Mouse (Mus musculus) erythroblast, embryonic 14.5 days (primary cell): Measurements from ENCODE around the gene Kdm4c. TPM values are rescaled to one million over a fixed set of nuclear protein-coding genes. Genes with fewer than 3 reads are reported as not detected.

Experiments used
- H3K27me3 ChIP-seq: 2 replicates; pipeline ENCODE4 v1.6.1; 2012; ENCODE audit warnings: inconsistent platforms; ENCODE audit not compliant: control insufficient read depth
- H3K36me3 ChIP-seq: 2 replicates; pipeline ENCODE4 v1.6.1; 2012; ENCODE audit warnings: mild to moderate bottlenecking, inconsistent platforms; ENCODE audit not compliant: control insufficient read depth
- H3K4me1 ChIP-seq: 2 replicates; pipeline ENCODE4 v1.6.1; 2012; ENCODE audit warnings: inconsistent platforms; ENCODE audit not compliant: control insufficient read depth
- H3K4me3 ChIP-seq: replicated peaks from 2 replicates; pipeline ENCODE3; 2012; ENCODE audit warnings: moderate library complexity, mild to moderate bottlenecking, inconsistent platforms
- H3K9me3 ChIP-seq: 2 replicates; pipeline ENCODE4 v1.6.1; 2012; ENCODE audit warnings: low read length, inconsistent platforms, mixed read lengths; ENCODE audit not compliant: control insufficient read depth
- GATA1 ChIP-seq: IDR thresholded peaks from 2 replicates; pipeline ENCODE4 v1.6.1; 2012; ENCODE audit warnings: low read length, inconsistent platforms, mixed read lengths
- TAL1 ChIP-seq: IDR thresholded peaks from 3 replicates; pipeline ENCODE4 v1.6.1; 2012; ENCODE audit warnings: low read length, inconsistent platforms, mixed read lengths
- polyA plus RNA-seq: library from polyadenylated mRNA; stranded (reverse); fragments of >175 nt; gene quantifications from 2 replicates; pipeline ENCODE4 v1.2.3, GENCODE M21; 2012

Gene Kdm4c
- polyA plus RNA-seq, 1 experiment, result 0.02 TPM

DNA sequence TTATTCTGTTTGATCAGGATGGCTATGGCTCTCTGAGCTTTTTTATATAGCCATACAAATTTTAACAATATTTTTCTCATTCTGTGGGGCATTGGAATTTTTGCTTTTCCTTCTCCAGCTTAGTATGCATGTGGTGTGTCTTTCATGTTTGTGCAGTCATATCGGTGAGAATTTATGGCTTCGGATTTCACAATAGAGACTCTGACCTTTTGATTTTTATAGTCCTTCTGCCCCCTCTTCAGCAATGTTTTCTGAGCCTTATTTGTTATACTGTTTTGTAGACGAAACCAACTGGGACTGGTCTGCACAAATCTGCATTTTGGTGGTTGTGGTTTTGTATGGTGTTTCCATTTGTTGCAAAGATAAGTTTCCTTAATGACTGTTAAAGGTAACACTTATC is 45.6 kb downstream of the Kdm4c start:
- Histone ChIP-seq H3K4me1 (no peaks in the 10 kb centered on the region), H3K9me3 (no peaks in the 10 kb centered on the region), H3K36me3 (peaks cover 3% of the 10 kb centered on the region), H3K4me3 (no peak overlapping the region), H3K27me3 (no peaks in the 10 kb centered on the region)
- TF ChIP-seq GATA1, result no peak

DNA sequence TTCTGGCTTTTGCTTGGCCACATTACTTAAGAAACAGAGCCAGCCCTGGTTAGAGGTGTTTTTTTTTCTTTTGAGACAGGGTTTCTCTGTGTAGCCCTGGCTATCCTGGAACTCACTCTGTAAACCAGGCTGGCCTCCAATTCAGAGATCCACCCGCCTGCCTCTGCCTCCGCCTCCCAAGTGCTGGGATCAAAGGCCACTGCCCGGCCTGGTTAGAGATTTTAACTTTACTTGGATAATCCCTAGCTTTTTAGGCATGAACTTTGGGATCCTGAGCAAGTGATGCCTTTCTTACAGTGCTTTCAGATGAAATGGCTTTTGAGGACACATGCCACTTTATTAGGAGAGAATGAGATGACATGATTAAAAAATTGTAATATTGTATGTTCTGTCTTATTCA is 52.4 kb downstream of the Kdm4c start:
- H3K27me3 ChIP-seq, result no peaks in the 10 kb centered on the region
- no peaks in the 10 kb centered on the region for H3K9me3 ChIP-seq
- peaks cover 4% of the 10 kb centered on the region for H3K4me1 ChIP-seq
- no peak overlapping the region for H3K4me3 ChIP-seq
- TF ChIP-seq GATA1 (no peak), TAL1 (no peak)
- H3K36me3 ChIP-seq, result peaks cover 5% of the 10 kb centered on the region

DNA sequence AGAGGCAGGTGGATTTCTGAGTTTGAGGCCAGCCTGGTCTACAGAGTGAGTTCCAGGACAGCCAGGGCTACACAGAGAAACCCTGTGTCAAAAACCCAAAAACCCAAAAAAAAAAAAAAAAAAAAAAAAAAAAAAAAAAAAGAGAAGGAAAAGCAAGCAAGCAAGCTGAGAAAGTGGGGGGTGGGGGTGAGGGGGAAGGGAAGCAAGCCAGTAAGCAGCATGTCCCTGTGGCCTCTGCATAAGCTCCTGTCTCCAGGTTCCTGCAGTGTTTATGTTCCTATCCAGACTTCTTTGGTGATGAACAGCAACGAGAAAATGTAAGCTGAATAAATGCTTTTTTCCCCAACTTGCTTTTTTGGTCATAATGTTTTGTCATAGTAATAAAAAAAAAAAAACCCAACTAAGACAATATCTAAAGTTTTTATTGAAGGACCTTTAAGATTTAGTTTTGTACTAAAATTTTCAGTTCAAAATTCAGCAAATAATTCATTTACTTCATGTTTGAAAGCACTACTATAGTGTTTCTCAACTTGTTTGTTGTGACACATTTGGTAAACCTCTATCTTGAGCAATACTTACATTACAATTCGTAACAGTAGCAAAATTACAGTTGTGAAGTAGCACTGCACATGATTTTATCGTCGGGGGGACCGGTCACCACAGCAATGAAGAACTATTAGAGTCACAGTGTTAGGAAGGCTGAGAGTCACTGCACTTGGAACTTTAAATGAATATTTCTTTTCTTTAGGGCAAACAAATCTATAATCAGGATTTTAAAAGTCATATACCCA is 63.2 kb downstream of the Kdm4c start:
- Histone ChIP-seq H3K36me3 (peaks cover 5% of the 10 kb centered on the region), H3K27me3 (no peaks in the 10 kb centered on the region)
- no peak for TF ChIP-seq GATA1
- no peak for TF ChIP-seq TAL1

DNA sequence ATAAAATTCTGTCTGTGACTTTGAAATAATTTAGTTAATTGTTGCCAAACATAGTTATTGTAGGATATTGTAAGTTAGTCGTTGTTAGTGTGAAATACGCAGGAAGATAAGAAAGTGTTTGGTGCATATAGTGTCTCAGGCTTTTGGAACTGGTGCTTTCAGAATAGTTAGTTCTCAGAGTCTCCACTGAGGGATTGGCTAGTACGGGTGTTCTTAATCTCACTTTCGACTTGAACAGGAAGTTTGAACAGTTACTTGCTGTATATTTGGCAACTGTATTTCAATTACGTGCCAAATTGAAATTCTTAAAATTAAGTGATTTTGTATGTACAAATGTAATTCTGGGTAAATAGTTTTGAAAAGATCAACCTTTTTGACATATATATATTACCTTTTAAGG is 68.8 kb downstream of the Kdm4c start:
- Histone ChIP-seq H3K9me3 (no peaks in the 10 kb centered on the region), H3K4me3 (no peak overlapping the region), H3K4me1 (no peaks in the 10 kb centered on the region), H3K36me3 (peaks cover 3% of the 10 kb centered on the region), H3K27me3 (no peaks in the 10 kb centered on the region)
- TF ChIP-seq GATA1, result no peak

More for the DNA sequence above, 63.2 kb downstream of the Kdm4c start:
- H3K9me3 ChIP-seq, result no peaks in the 10 kb centered on the region
- H3K4me1 ChIP-seq, result peaks cover 14% of the 10 kb centered on the region
- no peak overlapping the region for H3K4me3 ChIP-seq

DNA sequence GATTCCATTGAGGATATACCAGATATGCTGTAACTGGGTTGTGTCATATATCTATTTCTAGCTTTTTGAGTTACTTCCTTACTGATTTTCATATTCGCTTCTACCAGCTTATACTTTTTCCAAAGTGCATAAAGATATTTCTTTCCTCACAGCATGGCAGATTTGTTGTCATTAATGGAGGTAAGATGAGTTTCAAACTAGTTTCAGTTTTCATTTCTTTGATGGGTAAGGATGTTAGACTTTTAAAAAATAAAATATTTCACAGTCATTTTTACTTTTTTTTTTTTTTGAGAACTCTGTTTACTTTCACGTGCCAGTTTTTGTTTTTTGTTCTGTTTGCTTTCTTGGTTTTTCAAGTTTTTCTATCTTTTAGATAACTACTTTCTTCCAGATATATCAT is 70.6 kb downstream of the Kdm4c start:
- no peak for TF ChIP-seq GATA1
- TF ChIP-seq TAL1, result no peak
- Histone ChIP-seq H3K9me3 (no peaks in the 10 kb centered on the region), H3K4me1 (no peaks in the 10 kb centered on the region), H3K27me3 (no peaks in the 10 kb centered on the region), H3K4me3 (no peak overlapping the region), H3K36me3 (peaks cover 5% of the 10 kb centered on the region)

DNA sequence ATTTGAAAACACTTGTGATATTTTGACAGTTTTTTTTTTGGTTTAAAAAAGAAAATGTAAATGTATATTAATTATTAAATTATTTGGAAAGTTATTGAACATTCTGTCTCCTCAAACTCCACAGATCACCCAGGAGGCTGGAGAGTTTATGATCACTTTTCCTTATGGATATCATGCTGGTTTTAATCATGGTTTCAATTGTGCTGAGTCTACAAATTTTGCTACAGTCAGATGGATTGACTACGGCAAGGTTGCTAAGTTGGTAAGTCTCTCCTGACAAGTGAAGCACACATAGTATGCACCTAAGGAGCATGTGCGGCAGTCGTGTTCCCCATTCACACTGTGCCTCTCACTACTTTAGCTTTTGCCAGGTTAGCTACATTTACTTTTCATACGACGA is 73.1 kb downstream of the Kdm4c start:
- Histone ChIP-seq H3K4me3 (no peak overlapping the region), H3K27me3 (no peaks in the 10 kb centered on the region), H3K36me3 (peaks cover 5% of the 10 kb centered on the region), H3K4me1 (no peaks in the 10 kb centered on the region), H3K9me3 (no peaks in the 10 kb centered on the region)
- TF ChIP-seq TAL1 (no peak), GATA1 (no peak)

DNA sequence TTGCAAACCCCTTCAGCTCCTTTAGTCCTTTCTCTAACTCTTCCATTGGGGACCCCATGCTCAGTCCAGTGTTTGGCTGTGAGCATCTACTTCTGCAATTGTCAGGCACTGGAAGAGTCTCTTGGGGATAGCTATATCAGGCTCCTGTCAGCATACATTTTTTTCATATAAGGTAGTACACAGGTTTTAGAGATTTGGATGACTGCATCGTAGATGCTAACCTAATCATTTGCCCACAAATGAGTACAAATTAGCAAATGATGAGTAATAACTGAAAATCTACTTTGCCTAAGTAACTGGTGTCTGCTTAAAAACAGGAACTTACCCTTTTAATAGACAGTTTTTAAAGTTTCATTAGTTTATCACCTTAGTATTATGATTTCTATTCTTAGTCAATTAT is 77.0 kb downstream of the Kdm4c start:
- no peaks in the 10 kb centered on the region for H3K27me3 ChIP-seq
- no peak for TF ChIP-seq TAL1
- TF ChIP-seq GATA1, result no peak
- no peak overlapping the region for H3K4me3 ChIP-seq
- no peaks in the 10 kb centered on the region for H3K9me3 ChIP-seq
- peaks cover 5% of the 10 kb centered on the region for H3K36me3 ChIP-seq
- no peaks in the 10 kb centered on the region for H3K4me1 ChIP-seq

DNA sequence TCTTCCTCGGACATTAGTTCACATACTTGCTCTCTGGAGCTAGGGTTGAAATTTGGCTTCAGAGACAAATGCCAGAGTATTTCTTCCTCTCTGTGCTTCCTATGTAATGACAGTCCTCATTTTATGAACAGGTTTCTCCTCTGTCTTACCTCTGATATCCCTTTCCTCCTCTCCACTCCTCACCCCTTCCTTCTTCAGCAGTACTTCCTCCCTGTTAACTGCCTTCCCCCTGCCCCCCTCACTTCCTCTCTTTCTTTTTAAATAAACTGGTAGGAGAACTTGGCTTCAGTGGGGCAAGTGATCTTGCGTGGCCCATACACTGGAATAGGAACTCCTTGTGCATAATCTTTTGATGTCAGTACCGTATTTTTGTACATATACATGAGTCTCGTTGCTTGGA is 115.2 kb downstream of the Kdm4c start:
- no peak for TF ChIP-seq TAL1
- TF ChIP-seq GATA1, result no peak
- no peaks in the 10 kb centered on the region for H3K4me1 ChIP-seq
- H3K4me3 ChIP-seq, result no peak overlapping the region
- peaks cover 17% of the 10 kb centered on the region for H3K36me3 ChIP-seq
- no peaks in the 10 kb centered on the region for H3K27me3 ChIP-seq
- H3K9me3 ChIP-seq, result no peaks in the 10 kb centered on the region

DNA sequence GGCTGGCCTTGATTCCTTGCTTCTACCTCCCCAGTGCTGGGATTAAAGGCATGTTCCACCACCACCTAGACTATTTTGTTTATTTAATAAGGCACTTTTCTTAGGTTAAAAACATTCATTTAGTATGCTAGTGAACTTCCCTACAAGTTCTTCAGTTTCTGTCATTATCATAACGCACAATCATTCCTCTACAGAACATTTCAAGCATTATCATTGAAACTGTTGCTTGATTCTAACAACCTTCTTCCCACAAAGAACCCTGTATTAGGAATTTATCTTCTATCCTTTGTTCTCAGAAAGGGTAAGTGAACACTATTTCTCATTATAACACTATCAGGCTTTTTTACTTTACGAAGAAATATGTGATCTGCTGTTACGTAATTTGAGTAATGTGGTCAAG is 118.0 kb downstream of the Kdm4c start:
- no peaks in the 10 kb centered on the region for H3K27me3 ChIP-seq
- no peaks in the 10 kb centered on the region for H3K4me1 ChIP-seq
- no peak overlapping the region for H3K4me3 ChIP-seq
- TF ChIP-seq TAL1, result no peak
- no peak for TF ChIP-seq GATA1
- H3K36me3 ChIP-seq, result peaks cover 15% of the 10 kb centered on the region
- no peaks in the 10 kb centered on the region for H3K9me3 ChIP-seq

DNA sequence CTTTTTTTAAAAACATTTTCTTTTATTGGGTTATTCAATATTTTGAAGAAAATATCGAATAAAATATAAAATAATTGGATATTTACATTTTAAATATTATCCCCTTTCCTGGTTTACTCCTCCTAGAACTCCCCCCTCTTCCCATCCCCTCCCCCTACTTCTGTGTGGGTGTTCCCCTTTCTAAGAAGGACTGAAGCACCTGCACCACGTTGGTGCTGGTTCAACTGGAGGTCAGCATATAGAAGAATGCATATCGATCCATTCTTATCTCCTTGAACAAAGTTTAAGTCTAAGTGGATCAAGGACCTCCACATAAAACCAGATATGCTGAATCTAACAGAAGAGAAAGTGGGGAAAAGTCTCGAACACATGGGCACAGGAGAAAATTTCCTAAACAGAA is 144.3 kb downstream of the Kdm4c start:
- TF ChIP-seq GATA1 (no peak), TAL1 (no peak)
- Histone ChIP-seq H3K4me3 (no peak overlapping the region), H3K4me1 (no peaks in the 10 kb centered on the region), H3K27me3 (no peaks in the 10 kb centered on the region), H3K9me3 (no peaks in the 10 kb centered on the region), H3K36me3 (peaks cover 7% of the 10 kb centered on the region)
